Mouse (Mus musculus) embryonic fibroblast, embryonic 13.5 days (primary cell): ENCODE results near the gene Atp6v1a.

ENCODE experiments used
- CTCF ChIP-seq: IDR thresholded peaks from 2 replicates; pipeline ENCODE4 v1.5.1; 2011; ENCODE audit warnings: mild to moderate bottlenecking, control low read depth, low read length, moderate library complexity, borderline replicate concordance; ENCODE audit not compliant: insufficient read depth
- POLR2A ChIP-seq: IDR thresholded peaks from 2 replicates; pipeline ENCODE4 v1.6.1; 2011; ENCODE audit warnings: low read depth, mild to moderate bottlenecking, control low read depth, low read length, moderate library complexity

DNA sequence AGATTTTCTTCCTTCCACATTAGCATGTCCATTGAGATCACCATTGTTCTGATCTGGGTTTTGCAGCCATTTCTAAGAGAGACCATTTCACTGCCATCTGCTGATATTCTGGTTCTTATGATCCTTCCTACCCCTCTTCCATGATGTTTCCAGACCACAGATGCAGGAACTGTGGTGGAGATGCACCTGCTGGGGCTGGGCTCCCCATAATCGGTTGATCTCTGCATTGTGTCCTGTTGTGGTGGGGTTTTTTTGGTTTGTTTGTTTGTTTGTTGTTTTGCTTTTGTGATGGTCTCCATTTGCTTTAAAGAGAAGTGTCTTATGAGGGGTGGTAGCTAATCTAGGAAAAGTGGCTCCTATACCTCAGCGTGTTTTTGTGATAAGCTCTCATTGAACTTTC is 37.0 kb upstream of the Atp6v1a start:
- TF ChIP-seq CTCF (no peak), POLR2A (no peak)
